Mouse (Mus musculus) gastrocnemius, postnatal 25 days (tissue): ENCODE measurements around the gene Ctnnb1. TPM values are rescaled to one million over a fixed set of nuclear protein-coding genes. Genes with fewer than 3 reads are reported as not detected.
A peak's percentile ranks its signal among the peaks of the same experiment; 100 is the strongest.

Experiments
- DNase-seq: peaks from one replicate; pipeline ENCODE4 v3.0.0; 2022
- total RNA-seq, 2 experiments: library from RNA; stranded (reverse); gene quantifications; 1 replicate in 1 of 2; 2 replicates in 1 of 2; pipeline ENCODE4 v1.2.3; 2021

Gene Ctnnb1
- total RNA-seq, 2 experiments from 2014 or later: 215 to 220 TPM

DNA sequence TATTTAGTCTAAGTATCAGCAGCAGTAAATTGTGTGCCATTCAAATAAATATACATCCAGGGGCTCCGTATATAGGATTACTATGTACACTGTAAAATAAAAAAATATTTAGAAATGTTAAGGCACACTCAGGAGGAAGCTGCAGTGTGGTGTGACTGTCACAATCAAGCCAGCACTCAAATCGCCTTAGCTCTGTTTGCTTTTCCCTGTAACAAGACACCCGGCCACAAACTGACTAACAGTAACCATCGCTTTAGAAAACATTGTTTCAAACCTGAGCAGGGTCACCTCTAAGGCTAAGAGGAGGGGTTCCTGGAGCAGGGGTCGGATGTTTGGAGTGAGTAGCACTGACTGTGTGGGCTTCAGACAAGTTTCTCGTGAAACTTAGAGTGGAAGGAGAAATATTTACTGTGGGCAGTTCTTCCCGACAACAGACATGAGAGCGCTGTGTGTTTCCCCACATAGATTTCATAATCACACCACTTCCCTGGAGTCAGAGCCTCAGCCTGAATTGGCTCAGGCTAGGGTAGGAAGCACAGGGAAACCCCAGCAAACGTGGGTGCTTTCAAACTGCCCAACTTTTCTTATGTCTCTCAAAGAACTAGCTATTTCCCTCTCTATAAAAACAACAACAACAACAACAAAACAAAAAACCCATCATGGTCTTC lies 1.9 kb upstream of the Ctnnb1 start:
- no peak for DNase-seq

DNA sequence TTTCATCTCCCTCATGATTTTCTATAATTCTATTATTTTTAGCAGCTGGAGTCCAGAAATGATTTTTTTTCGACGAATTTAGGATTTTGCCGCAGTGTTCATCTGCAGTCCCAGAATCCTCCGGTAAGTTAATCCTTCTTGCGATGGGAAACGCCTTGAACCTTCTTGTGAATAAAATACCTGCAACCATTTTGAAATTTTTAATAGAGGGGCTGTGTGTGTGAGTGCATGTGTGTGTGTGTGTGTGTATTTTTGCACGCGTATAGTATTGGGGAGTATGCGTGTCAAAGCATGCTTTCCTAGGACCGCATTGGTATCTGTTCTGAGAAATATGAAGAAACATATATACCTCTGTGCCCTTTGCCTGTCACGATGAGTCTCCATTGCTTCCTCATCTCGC lies 1.0 kb downstream of the Ctnnb1 start:
- no peak for DNase-seq

DNA sequence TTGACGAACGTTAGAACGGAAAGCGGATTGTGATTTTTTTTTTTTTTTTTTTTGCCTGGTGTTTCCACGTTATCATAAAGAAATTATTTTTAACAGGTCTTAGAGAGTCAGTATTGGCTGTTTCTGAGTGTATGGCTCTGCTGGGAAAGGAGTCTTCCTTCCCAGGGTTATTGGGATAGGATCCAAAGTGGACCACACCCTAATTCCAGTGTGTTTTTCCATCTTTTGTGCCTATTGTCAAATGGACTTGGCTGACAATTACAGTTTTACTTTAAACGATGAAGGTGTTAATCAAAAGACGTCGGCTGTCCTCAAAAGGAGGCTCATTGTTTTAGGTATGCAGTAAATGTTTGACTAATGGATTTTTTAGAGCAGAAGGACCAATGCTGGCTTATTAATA lies 1.8 kb downstream of the Ctnnb1 start:
- no peak for DNase-seq

DNA sequence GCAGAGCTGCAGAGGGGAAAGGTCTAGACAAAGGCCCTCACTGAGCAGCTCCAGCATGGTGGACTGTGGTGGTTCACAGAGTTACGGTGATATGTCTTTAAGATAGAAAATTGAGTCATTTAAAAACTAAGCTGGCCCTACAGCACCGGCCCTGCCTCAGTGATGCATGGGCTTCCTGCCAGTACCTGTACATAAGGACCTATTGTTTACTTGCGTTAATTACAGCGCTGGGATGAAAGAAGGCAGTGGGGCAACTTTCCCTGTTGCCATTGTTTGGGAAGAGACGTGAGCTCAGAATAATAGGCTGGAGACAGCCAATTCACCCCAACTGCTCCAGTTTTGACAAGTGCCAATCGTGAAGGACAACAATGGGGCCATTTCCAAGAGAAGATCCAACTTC lies 3.4 kb downstream of the Ctnnb1 start:
- no peak for DNase-seq

DNA sequence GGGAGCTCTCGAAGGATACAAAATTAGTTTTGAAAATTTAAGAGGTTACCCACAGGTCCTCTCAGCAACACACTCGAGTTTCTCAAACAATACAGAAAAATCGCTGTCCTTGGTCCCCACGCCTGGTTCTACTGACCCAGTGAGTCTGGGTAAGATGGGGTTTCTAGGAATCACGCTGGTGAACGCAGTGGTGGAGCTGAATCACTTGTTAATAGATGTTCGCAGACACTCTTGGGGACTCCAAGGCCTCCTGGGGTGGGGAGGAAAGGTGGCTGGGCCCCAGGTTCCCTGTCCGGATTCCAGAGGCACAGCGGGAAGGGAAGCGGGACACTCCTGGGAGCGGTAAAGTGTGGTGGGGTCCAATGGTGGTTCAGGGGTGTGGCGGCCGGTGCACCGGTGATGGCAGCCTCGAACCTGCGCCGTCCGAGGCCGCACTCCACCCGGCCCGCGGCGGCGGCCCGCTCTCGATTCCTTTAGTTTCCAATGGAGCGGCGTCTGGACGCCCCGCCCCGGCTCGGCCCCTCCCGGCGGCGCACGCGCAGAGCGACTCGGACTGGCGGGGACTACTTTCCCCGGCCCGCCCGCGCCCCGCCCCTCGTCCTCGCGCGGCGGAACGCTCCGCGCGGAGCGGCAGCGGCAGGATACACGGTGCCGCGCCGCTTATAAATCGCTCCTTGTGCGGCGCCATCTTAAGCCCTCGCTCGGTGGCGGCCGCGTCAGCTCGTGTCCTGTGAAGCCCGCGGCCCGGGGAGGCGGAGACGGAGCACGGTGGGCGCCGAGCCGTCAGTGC lies 4.0 kb downstream of the Ctnnb1 start:
- DNase-seq: peak; percentile 96

DNA sequence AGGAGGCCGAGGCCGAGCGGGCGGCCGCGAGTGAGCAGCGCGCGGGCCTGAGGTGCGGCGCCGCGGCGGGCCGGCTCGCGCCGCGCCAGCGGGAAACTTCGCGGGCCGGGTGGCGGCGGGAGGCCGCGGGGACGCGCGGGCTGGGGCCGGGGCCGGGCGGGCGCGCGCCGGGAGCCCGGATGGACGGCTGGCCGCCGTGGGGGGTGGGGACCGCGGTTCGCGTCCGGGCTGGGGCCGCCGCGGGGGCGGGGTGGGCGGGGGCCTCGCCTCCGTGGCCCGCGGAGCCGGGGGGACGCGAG lies 4.5 kb downstream of the Ctnnb1 start:
- DNase-seq: no peak

DNA sequence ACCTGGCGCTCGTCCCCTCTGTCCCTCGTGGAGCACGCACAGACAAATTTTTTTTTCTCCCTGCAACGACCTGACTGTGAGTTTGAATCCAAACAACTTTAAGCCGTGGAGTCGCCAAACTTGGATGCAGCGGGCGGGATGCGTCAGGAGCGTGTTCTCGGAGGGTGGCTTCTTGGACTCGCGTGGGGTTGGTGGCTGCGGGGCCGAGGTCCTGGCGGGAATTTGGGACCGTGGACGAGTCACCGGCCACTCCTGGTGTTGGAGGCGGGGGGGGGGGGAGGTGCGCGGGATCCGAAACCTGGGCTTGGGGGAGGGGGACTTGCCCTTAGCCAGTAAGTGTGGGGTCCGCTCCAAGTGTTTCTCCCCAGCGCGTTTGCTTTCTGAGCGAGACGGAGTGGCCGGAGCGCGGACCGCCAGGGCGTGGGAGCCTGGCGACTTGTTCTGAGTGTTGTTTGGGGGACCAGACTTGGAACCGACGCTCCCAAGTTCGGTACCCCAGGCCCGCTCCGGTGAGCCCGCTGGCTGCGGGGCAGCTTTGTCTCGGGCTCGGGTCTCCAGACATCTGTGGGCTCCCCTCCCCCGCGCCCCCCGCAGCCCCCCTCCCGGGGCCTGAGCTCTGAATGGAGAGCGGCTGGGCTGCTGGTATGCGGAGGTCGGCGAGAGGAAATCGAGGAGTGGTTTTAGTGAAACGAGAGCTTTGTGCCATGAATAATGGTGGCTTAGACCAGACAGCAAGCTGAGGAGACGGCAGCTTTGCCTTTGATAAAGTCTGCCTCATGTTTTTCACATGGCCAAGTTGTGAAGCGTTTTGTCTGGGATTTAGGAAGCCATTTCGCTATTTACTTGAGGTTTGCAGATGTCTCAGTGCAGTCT lies 5.1 kb downstream of the Ctnnb1 start:
- DNase-seq: peak; percentile 15

DNA sequence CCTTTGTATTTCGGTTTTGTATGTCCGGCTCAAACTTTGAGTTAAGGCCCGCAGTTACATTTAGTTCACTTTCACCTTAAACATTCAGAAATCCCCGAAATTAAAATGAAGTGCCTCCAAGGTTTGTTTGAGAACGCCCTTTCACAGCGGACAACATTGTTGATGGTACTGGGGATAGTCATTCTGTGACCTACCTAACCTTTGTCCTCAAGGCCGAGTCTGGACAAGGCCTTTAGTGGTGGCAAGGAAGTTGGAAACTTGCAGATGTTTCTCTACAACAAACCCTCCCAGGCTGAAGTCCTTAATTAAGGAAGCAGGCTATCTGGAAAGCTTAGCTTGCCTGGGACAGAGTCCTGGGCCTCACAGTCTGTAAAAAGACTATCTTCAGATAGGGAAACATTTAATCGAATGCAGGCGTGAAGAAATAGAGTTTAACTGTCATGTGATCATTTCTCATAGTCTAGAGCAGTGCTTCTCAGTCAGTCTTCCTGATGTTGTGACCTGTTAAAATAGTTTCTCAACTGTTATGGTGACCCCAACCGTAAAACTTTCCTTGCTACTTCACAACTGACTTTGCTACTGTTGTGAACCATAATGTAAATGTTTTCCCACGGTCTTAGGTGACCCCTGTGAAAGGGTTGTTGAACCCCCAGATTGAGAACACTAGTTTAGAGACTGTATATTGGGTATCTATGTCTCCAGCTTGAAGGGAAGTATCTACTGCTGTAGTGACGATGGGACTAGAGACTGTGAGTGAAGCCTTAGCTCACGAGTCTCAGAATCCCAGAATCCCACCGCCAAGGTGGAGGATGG lies 6.0 kb downstream of the Ctnnb1 start:
- no peak for DNase-seq

DNA sequence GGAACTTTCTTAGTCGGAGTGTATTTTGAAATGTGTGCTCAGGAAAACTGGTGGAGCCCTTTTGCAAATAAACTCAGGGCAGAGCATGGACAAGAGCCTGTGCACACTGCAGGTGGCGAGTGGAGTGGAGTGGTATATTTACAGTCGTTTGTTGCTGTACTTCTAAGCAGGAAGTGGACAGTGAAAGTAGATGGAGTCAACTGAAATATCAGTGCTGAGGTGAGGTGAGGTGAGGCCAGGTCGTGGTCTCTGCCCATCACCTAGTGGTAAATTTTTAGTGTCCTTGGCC lies 6.6 kb downstream of the Ctnnb1 start:
- no peak for DNase-seq

DNA sequence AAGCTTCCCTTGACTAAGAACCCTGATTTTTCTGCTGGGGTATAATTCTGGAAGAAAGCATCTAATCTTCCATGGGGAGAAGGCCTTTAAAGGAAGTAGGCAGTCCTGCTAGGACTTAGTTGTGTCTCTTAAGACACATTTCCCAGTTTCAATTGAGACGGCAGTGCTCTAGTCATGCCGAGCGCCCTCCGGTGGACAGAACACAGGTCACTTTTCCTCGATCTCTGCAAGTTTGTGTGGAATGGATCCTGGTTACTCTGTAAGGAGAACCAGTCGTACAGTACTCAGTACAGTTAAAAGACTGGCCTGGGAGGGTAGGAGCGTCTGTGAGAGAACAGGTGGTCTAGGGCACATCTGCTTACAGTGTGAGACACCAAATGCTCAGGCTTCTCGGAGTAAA lies 7.3 kb downstream of the Ctnnb1 start:
- DNase-seq: peak; percentile 21

DNA sequence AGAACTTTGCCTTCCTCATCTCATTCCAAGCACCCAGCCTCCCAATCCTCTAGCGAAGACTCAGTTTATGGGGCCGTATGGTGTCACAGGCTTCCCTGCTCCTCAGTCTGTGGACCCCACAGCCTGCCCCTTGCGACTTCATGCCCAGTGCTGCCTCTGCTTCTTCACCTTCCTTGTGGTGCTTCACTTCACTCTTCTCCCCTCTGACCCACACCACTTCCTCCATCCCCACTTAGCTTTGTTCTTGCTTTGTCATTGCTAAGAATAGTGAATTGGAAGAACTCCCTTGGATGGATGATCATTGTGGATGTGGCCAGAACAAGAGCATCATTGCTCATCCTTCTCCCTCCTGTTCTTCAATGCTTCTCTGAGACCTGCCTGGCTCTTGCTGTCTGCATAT lies 11.8 kb downstream of the Ctnnb1 start:
- no peak for DNase-seq

DNA sequence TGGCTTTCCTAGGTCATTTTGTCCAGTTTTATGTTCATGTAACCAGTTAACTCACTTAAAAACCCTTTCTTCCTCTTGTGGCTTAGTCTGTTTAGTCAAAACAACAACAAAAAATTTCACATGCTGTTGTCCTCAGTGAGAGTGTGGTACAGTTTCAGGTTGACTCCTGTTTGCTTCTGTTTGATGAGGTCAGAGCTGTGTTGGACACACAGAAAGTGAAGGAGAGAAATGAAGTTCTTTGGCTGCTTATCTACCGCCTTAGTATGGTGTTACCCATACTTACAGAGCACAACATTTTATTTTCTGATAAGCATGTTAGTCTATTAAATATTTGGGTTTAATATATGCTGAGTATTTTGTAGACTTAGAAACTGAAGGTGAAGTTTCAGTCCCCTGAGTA lies 14.7 kb downstream of the Ctnnb1 start:
- DNase-seq: no peak

DNA sequence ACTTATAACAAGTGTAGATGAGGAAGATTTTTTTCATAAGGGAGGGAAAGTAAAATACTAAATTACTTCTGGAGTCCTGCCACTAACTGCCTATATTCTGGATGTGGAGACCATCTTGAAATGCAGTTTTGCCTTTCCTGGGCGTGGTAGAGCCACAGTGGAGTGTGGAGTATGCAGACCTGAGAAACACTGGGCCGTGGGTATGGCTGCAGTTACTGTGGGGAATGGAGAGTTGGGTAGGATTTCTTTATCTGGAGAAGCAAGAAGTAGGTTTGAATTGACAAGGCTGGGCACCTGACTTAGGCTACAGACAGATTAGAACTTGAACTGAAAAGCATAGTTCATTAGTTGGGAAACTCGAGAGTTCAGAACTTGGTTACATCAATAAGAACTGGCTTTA lies 15.2 kb downstream of the Ctnnb1 start:
- no peak for DNase-seq

DNA sequence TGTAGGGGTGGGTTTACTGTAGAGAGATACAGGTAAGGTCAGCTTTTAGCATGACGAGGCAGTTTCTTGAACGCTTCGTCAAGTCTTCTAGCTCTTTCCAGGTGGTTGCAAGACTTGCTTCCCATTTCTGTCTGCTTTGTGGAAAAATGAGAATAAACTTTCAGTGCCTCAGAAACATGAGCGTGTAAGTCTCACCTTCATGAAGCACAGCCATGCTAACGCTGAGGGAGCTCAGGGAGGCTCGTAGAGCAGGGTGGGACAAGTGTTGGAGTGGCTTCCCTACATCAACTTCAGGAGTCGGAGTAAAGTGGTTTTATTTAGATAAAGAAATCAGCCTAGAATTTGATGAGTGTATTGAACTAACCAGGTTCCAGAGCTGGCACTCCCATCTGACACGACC lies 17.1 kb downstream of the Ctnnb1 start:
- DNase-seq: no peak

DNA sequence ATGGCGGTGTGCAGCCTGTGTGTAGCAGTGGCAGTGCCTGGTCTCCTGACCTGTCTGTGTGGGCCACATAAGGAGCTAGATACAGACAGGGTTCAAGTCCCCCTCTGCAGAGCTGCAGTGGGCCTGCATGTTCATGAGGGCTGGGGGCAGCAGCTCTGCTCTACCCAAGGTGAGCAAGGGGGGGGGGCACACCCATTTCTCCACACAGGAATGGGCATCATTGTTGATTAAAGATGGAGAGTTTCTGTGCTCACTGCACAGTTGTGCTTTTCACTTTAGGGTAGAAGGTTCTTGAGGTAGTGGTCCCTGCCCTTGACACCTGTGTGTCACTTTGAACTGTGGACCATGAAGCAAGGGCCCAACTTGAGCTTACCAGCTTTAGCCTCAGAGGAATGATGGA lies 19.8 kb downstream of the Ctnnb1 start:
- no peak for DNase-seq

DNA sequence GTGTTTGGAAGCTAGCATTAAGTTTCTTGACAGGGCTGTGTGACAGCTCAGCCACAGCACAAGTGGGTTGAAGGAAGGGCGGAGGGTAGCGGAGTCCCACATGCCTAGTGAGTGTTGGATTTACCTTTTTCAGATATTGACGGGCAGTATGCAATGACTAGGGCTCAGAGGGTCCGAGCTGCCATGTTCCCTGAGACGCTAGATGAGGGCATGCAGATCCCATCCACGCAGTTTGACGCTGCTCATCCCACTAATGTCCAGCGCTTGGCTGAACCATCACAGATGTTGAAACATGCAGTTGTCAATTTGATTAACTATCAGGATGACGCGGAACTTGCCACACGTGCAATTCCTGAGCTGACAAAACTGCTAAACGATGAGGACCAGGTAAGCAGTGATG lies 21.7 kb downstream of the Ctnnb1 start:
- DNase-seq: no peak

DNA sequence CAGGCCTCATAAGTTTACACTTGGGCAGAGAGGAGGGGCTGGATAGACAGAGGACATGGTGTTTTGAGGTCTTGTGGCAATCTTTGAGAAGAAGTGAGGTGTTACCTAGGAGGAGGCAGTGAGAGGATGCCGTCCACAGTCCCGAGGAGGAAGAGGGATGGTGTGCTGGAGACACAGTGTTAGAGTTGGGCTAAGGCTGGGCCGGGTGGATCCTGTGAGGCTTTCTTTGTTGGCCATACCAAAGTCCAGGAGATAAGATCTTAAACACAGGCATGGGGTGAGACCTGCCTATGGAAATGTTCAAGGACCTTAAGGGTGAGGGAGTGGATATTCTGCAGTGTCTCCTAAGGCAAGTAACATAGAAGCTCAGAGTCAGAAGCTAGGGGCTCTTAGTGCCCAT lies 22.9 kb downstream of the Ctnnb1 start:
- no peak for DNase-seq

DNA sequence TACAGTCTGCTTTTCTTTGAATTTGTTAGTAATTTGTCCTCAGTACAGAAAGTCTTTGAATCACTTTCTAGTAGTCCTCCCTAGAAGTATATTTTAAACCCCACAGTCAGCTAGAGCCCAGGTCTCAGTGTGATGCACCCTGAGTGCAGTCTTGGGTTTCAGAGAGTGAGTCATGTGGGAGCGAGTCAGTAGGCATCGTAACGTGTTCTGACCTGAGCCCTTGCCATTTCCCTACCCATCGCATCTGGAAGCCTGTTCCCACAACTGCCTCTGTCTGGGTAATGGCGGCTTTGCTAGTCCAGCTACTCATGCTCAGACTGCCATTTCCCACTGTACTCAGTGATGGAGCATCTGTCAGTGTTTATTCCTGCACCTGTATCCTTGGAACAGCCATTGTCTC lies 29.0 kb downstream of the Ctnnb1 start:
- no peak for DNase-seq

DNA sequence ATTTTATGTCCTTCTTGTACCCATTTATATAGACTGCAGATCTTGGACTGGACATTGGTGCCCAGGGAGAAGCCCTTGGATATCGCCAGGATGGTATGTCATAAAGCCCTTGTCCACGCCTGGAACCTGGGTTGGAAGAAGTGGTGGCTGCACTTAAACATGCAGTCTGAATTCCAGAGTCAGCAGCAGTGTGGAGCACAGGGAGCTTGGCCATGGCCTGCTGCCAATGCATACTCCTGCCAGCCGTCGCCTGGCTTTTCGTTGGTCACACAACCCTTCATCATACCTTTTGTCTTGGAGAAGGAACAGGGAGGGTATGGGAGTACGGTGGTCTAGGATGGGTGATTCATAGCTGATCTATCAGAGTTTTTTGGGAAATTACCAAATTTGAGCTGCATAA lies 29.5 kb downstream of the Ctnnb1 start:
- DNase-seq: no peak

DNA sequence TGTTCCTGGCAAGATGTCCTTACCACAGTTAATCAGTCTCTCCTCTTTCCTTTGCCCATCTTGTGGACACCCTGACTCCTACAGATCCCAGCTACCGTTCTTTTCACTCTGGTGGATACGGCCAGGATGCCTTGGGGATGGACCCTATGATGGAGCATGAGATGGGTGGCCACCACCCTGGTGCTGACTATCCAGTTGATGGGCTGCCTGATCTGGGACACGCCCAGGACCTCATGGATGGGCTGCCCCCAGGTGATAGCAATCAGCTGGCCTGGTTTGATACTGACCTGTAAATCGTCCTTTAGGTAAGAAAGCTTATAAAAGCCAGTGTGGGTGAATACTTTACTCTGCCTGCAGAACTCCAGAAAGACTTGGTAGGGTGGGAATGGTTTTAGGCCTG lies 30.2 kb downstream of the Ctnnb1 start:
- DNase-seq: no peak

DNA sequence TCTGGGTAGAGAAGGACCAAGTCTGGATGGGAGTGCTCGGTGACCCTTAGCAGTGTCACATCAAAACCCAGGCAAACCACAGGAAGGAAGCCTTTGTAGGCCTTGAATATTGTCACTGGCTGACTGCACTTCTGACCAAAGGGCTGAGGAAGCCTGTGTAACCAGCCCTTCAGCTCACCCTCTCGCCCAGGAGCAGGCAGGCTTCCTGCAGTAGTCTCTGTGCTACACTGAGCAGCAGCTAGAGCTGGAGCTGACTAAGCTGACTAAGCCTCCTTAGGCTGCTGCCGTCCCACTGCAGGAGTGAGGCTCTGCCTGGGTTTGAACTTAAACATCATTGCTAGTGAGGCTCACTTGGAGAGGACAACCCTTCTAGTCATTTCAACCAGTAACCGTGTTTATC lies 31.6 kb downstream of the Ctnnb1 start:
- no peak for DNase-seq

DNA sequence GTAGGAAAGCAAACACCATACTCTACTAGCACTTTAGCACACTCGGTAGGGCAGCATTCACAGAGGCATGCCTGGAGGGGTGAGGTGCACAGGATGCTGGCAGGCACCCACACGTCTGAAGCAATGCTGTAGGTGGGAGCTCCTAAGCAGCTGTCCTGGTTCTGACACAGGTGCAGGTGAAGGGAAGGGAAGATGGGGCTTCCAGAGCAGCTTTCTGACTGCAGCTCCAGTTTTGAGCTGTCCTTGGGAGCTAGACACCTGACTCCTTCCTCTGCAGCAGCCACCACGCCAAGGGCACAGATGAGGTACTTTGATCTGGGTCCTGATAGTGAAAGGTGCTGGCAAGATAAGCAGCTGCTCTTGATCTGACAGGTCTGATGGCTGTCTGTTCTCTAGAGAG lies 32.5 kb downstream of the Ctnnb1 start:
- DNase-seq: no peak
